Mouse (Mus musculus) neural tube, postnatal 0 days (tissue): ENCODE data around the gene Fam69b. TPM values are rescaled to one million over a fixed set of nuclear protein-coding genes. Genes with fewer than 3 reads are reported as not detected.

Experiments
- microRNA counts: library from miRNA; unstranded; fragments of <30 nt; microRNA quantifications from one replicate; lab custom pipeline; 2015
- microRNA-seq: library from miRNA; unstranded; fragments of <30 nt; microRNA quantifications from one replicate; pipeline ENCODE4, GENCODE M21; 2016
- polyA plus RNA-seq: library from polyadenylated mRNA; unstranded; fragments of >200 nt; fragmentation: Nextera tagmentation; extraction: Ambion mirVana; gene quantifications from 2 replicates; pipeline ENCODE4 v1.2.1, GENCODE M21; 2015

Fam69b gene
- polyA plus RNA-seq: 148 and 150 TPM in 2 replicates

GRCm38 (mm10) chr2:26627921-26628739 lies at the start of gene Fam69b:
Gene Fam69b, plus strand, starts transcription at chr2:26628457.

GRCm38 (mm10) chr2:26579714-26580113 lies 48.5 kb upstream of the Fam69b start, which contains the start of gene Egfl7:
Gene Egfl7, plus strand, starts transcription at chr2:26580014.

GRCm38 (mm10) chr2:26586294-26587043 lies 41.8 kb upstream of the Fam69b start, which contains the start of gene Gm20532:
Gene Gm20532, plus strand, starts transcription at chr2:26586639.

GRCm38 (mm10) chr2:26603720-26604671 lies 24.3 kb upstream of the Fam69b start, which contains the start of gene Agpat2:
Gene Agpat2, minus strand, starts transcription at chr2:26604417.

GRCm38 (mm10) chr2:26671182-26671581 lies 42.9 kb downstream of the Fam69b start, which contains the start of gene Lcn4:
Gene Lcn4, minus strand, starts transcription at chr2:26671282.

MicroRNAs encoded within 50 kb of the gene (microRNA counts, 519-probe panel; counts per million panel counts)
- microRNA mmu-miR-126-3p (lab: Ali Mortazavi, UCI) (6,929 counts per million, percentile 94 among the panel's probes with 10 or more counts), microRNA mmu-miR-126-5p (lab: Ali Mortazavi, UCI) (4,649 counts per million, percentile 52 among the panel's probes with 10 or more counts)

Small RNA genes lying within 50 kb of the gene (microRNA-seq; reads per million reads assigned to microRNA genes)
- gene Mir126a: not detected
- gene Mir126b: not detected

Other genes starting within 250 kb of the Fam69b start
- 22.5 and 33.1 TPM in 2 replicates for gene Snapc4, start 247.8 kb upstream of the Fam69b start, polyA plus RNA-seq
- gene Entr1, start 239.1 kb upstream of the Fam69b start, polyA plus RNA-seq: 131 and 145 TPM in 2 replicates
- gene Pmpca, start 239.1 kb upstream of the Fam69b start, polyA plus RNA-seq: 82.0 and 91.0 TPM in 2 replicates
- gene Inpp5e, start 219.3 kb upstream of the Fam69b start, polyA plus RNA-seq: 16.3 and 18.7 TPM in 2 replicates
- gene Sec16a, start 183.2 kb upstream of the Fam69b start, polyA plus RNA-seq: 11.5 and 12.7 TPM in 2 replicates
- 9.1 and 10.9 TPM in 2 replicates for gene Notch1, start 111.8 kb upstream of the Fam69b start, polyA plus RNA-seq
- gene Egfl7, start 48.4 kb upstream of the Fam69b start, polyA plus RNA-seq: 68.9 and 76.0 TPM in 2 replicates
- not detected in 2 replicates for gene Gm20532, start 41.8 kb upstream of the Fam69b start, polyA plus RNA-seq
- gene Agpat2, start 24.0 kb upstream of the Fam69b start, polyA plus RNA-seq: 8.2 and 8.4 TPM in 2 replicates
- not detected in 2 replicates for gene Lcn4, start 42.8 kb downstream of the Fam69b start, polyA plus RNA-seq
- gene Abo, start 236.5 kb downstream of the Fam69b start, polyA plus RNA-seq: not detected in 2 replicates